Mouse (Mus musculus): Measurements from ENCODE around the gene A1cf. TPM values are rescaled to one million over a fixed set of nuclear protein-coding genes. Genes with fewer than 3 reads are reported as not detected.

Gene A1cf
- polyA plus RNA-seq, 1 experiment from 2014 or later: not detected

GRCm38 (mm10) chr19:31877968-31878367 is 9.4 kb downstream of the A1cf start:
- H3K4me1 ChIP-seq (ENCODE audit: control insufficient read depth, insufficient read depth, low read length): no peaks in the 10 kb centered on the region
- no peaks in the 10 kb centered on the region for H3K27me3 ChIP-seq (ENCODE audit: control insufficient read depth, insufficient read depth, low read length)
- DNase-seq (ENCODE audit: low spot score): no peak
- H3K36me3 ChIP-seq (replicated peaks; ENCODE audit: control insufficient read depth, insufficient read depth, low read depth, low read length): no peaks in the 10 kb centered on the region
- H3K4me2 ChIP-seq (ENCODE audit: low read depth, low read length): no peak overlapping the region
- H3K9me3 ChIP-seq (replicated peaks; ENCODE audit: control insufficient read depth, low read length): no peaks in the 10 kb centered on the region
- 69% methylated on average over 4 of the region's 4 CpGs for WGBS
- H3K9ac ChIP-seq (replicated peaks; ENCODE audit: low read length): no peak overlapping the region
- ATAC-seq (replicated peaks; ENCODE audit: insufficient number of reproducible peaks, low FRiP score, low TSS enrichment, low read depth): no peak
- no peak overlapping the region for H3K4me3 ChIP-seq (ENCODE audit: low read depth, low read length)
- no peak overlapping the region for H3K27ac ChIP-seq (replicated peaks; ENCODE audit: low read depth, low read length)

GRCm38 (mm10) chr19:31884594-31884993 is 16.0 kb downstream of the A1cf start:
- no peak overlapping the region for H3K4me3 ChIP-seq (ENCODE audit: low read depth, low read length)
- no peaks in the 10 kb centered on the region for H3K36me3 ChIP-seq (replicated peaks; ENCODE audit: control insufficient read depth, insufficient read depth, low read depth, low read length)
- H3K4me1 ChIP-seq (ENCODE audit: control insufficient read depth, insufficient read depth, low read length): no peaks in the 10 kb centered on the region
- DNase-seq (ENCODE audit: low spot score) (no peak), ATAC-seq (replicated peaks; ENCODE audit: insufficient number of reproducible peaks, low FRiP score, low TSS enrichment, low read depth) (no peak)
- no peak overlapping the region for H3K27ac ChIP-seq (replicated peaks; ENCODE audit: low read depth, low read length)
- H3K9ac ChIP-seq (replicated peaks; ENCODE audit: low read length): no peak overlapping the region
- 78% methylated on average over 4 of the region's 4 CpGs for WGBS
- H3K9me3 ChIP-seq (replicated peaks; ENCODE audit: control insufficient read depth, low read length): no peaks in the 10 kb centered on the region
- no peak overlapping the region for H3K4me2 ChIP-seq (ENCODE audit: low read depth, low read length)
- H3K27me3 ChIP-seq (ENCODE audit: control insufficient read depth, insufficient read depth, low read length): no peaks in the 10 kb centered on the region

- no peaks in the 10 kb centered on the region for H3K36me3 ChIP-seq (replicated peaks; ENCODE audit: control insufficient read depth, insufficient read depth, low read depth, low read length)
- H3K9ac ChIP-seq (replicated peaks; ENCODE audit: low read length): no peak overlapping the region
- no peak overlapping the region for H3K27ac ChIP-seq (replicated peaks; ENCODE audit: low read depth, low read length)
- no peak overlapping the region for H3K4me2 ChIP-seq (ENCODE audit: low read depth, low read length)
- H3K27me3 ChIP-seq (ENCODE audit: control insufficient read depth, insufficient read depth, low read length): no peaks in the 10 kb centered on the region
- no peak for ATAC-seq (replicated peaks; ENCODE audit: insufficient number of reproducible peaks, low FRiP score, low TSS enrichment, low read depth)
- 92% methylated on average over 2 of the region's 2 CpGs for WGBS
- no peak for DNase-seq (ENCODE audit: low spot score)
- no peaks in the 10 kb centered on the region for H3K9me3 ChIP-seq (replicated peaks; ENCODE audit: control insufficient read depth, low read length)
- H3K4me3 ChIP-seq (ENCODE audit: low read depth, low read length): no peak overlapping the region
- H3K4me1 ChIP-seq (ENCODE audit: control insufficient read depth, insufficient read depth, low read length): no peaks in the 10 kb centered on the region
Observed at GRCm38 (mm10) chr19:31887275-31887674, 18.7 kb downstream of the A1cf start.

GRCm38 (mm10) chr19:31889988-31890387 is 21.4 kb downstream of the A1cf start:
- Histone ChIP-seq H3K9ac (replicated peaks; ENCODE audit: low read length) (no peak overlapping the region), H3K27ac (replicated peaks; ENCODE audit: low read depth, low read length) (no peak overlapping the region), H3K4me1 (ENCODE audit: control insufficient read depth, insufficient read depth, low read length) (no peaks in the 10 kb centered on the region), H3K4me3 (ENCODE audit: low read depth, low read length) (no peak overlapping the region), H3K4me2 (ENCODE audit: low read depth, low read length) (no peak overlapping the region), H3K27me3 (ENCODE audit: control insufficient read depth, insufficient read depth, low read length) (no peaks in the 10 kb centered on the region), H3K9me3 (replicated peaks; ENCODE audit: control insufficient read depth, low read length) (no peaks in the 10 kb centered on the region), H3K36me3 (replicated peaks; ENCODE audit: control insufficient read depth, insufficient read depth, low read depth, low read length) (no peaks in the 10 kb centered on the region)
- WGBS: 71% methylated on average over 4 of the region's 4 CpGs
- ATAC-seq (replicated peaks; ENCODE audit: insufficient number of reproducible peaks, low FRiP score, low TSS enrichment, low read depth): no peak
- DNase-seq (ENCODE audit: low spot score): no peak

GRCm38 (mm10) chr19:31891001-31891893 is 22.7 kb downstream of the A1cf start:
- Histone ChIP-seq H3K4me3 (ENCODE audit: low read depth, low read length) (no peak overlapping the region), H3K36me3 (replicated peaks; ENCODE audit: control insufficient read depth, insufficient read depth, low read depth, low read length) (no peaks in the 10 kb centered on the region), H3K9me3 (replicated peaks; ENCODE audit: control insufficient read depth, low read length) (no peaks in the 10 kb centered on the region), H3K27ac (replicated peaks; ENCODE audit: low read depth, low read length) (no peak overlapping the region), H3K4me1 (ENCODE audit: control insufficient read depth, insufficient read depth, low read length) (no peaks in the 10 kb centered on the region), H3K27me3 (ENCODE audit: control insufficient read depth, insufficient read depth, low read length) (no peaks in the 10 kb centered on the region), H3K4me2 (ENCODE audit: low read depth, low read length) (no peak overlapping the region), H3K9ac (replicated peaks; ENCODE audit: low read length) (no peak overlapping the region)
- ATAC-seq (replicated peaks; ENCODE audit: insufficient number of reproducible peaks, low FRiP score, low TSS enrichment, low read depth) (no peak), DNase-seq (ENCODE audit: low spot score) (no peak)
- 88% methylated on average over 6 of the region's 6 CpGs for WGBS

- DNase-seq (ENCODE audit: low spot score): no peak
- H3K9ac ChIP-seq (replicated peaks; ENCODE audit: low read length): no peak overlapping the region
- H3K4me2 ChIP-seq (ENCODE audit: low read depth, low read length): no peak overlapping the region
- H3K27me3 ChIP-seq (ENCODE audit: control insufficient read depth, insufficient read depth, low read length): no peaks in the 10 kb centered on the region
- 69% methylated on average over 1 of the region's 1 CpGs for WGBS
- no peaks in the 10 kb centered on the region for H3K36me3 ChIP-seq (replicated peaks; ENCODE audit: control insufficient read depth, insufficient read depth, low read depth, low read length)
- no peaks in the 10 kb centered on the region for H3K9me3 ChIP-seq (replicated peaks; ENCODE audit: control insufficient read depth, low read length)
- H3K4me3 ChIP-seq (ENCODE audit: low read depth, low read length): no peak overlapping the region
- no peak for ATAC-seq (replicated peaks; ENCODE audit: insufficient number of reproducible peaks, low FRiP score, low TSS enrichment, low read depth)
- H3K4me1 ChIP-seq (ENCODE audit: control insufficient read depth, insufficient read depth, low read length): no peaks in the 10 kb centered on the region
- no peak overlapping the region for H3K27ac ChIP-seq (replicated peaks; ENCODE audit: low read depth, low read length)
Observed at GRCm38 (mm10) chr19:31895971-31896370, 27.4 kb downstream of the A1cf start.

GRCm38 (mm10) chr19:31896711-31897110 is 28.1 kb downstream of the A1cf start:
- no peak for ATAC-seq (replicated peaks; ENCODE audit: insufficient number of reproducible peaks, low FRiP score, low TSS enrichment, low read depth)

GRCm38 (mm10) chr19:31905671-31906070 is 37.1 kb downstream of the A1cf start:
- ATAC-seq (replicated peaks; ENCODE audit: insufficient number of reproducible peaks, low FRiP score, low TSS enrichment, low read depth): no peak
- WGBS: 46% methylated on average over 7 of the region's 7 CpGs
- Histone ChIP-seq H3K9ac (replicated peaks; ENCODE audit: low read length) (no peak overlapping the region), H3K9me3 (replicated peaks; ENCODE audit: control insufficient read depth, low read length) (no peaks in the 10 kb centered on the region), H3K4me2 (ENCODE audit: low read depth, low read length) (no peak overlapping the region), H3K4me1 (ENCODE audit: control insufficient read depth, insufficient read depth, low read length) (no peaks in the 10 kb centered on the region), H3K27ac (replicated peaks; ENCODE audit: low read depth, low read length) (no peak overlapping the region), H3K27me3 (ENCODE audit: control insufficient read depth, insufficient read depth, low read length) (no peaks in the 10 kb centered on the region), H3K4me3 (ENCODE audit: low read depth, low read length) (no peak overlapping the region), H3K36me3 (replicated peaks; ENCODE audit: control insufficient read depth, insufficient read depth, low read depth, low read length) (no peaks in the 10 kb centered on the region)
- DNase-seq (ENCODE audit: low spot score): no peak

More at GRCm38 (mm10) chr19:31896711-31897110, 28.1 kb downstream of the A1cf start:
- no peaks in the 10 kb centered on the region for H3K36me3 ChIP-seq (replicated peaks; ENCODE audit: control insufficient read depth, insufficient read depth, low read depth, low read length)
- no peak overlapping the region for H3K4me2 ChIP-seq (ENCODE audit: low read depth, low read length)
- no peak overlapping the region for H3K27ac ChIP-seq (replicated peaks; ENCODE audit: low read depth, low read length)
- H3K9ac ChIP-seq (replicated peaks; ENCODE audit: low read length): no peak overlapping the region
- WGBS: 74% methylated on average over 1 of the region's 1 CpGs
- H3K4me3 ChIP-seq (ENCODE audit: low read depth, low read length): no peak overlapping the region
- H3K9me3 ChIP-seq (replicated peaks; ENCODE audit: control insufficient read depth, low read length): no peaks in the 10 kb centered on the region
- no peaks in the 10 kb centered on the region for H3K27me3 ChIP-seq (ENCODE audit: control insufficient read depth, insufficient read depth, low read length)
- no peak for DNase-seq (ENCODE audit: low spot score)
- no peaks in the 10 kb centered on the region for H3K4me1 ChIP-seq (ENCODE audit: control insufficient read depth, insufficient read depth, low read length)

All from embryonic facial prominence, embryonic 11.5 days (tissue).